Mouse (Mus musculus): ENCODE data around the gene Cacul1. TPM values are rescaled to one million over a fixed set of nuclear protein-coding genes. Genes with fewer than 3 reads are reported as not detected.

The Cacul1 gene
- total and polyA plus RNA-seq, 3 experiments, result 48.6 to 113 (median 53.5) TPM

DNA sequence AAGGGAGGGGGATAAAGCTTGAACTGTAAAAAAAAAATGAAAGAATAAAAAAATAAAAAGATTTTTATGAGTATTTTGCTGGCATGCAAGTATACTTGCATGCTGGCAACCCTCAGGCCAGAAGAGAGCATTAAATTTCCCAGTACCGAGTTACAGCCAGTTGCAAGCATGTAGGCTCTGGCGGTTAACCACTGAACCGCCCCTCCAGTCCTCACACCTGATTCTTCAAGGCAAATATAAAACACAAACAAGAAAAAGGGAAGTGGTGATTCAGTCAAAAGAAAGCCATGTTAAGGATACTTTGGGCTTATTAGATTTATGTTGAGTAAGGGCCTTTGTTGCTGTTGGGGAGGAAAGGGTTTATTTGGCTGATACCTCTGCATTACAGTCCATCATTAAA lies 60.7 kb downstream of the Cacul1 start:
- H3K27ac ChIP-seq (ENCODE audit: control insufficient read depth, low read depth, low read length), result no peak overlapping the region
- H3K4me1 ChIP-seq (ENCODE audit: control insufficient read depth in 1 of 2, insufficient read depth in 2 of 2, low read length in 2 of 2), result peaks cover 0 to 4% of the 10 kb centered on the region in 2 experiments; a peak in 2 of 4 replicates
- H3K9ac ChIP-seq (ENCODE audit: control insufficient read depth, low read depth, low read length, poor library complexity, severe bottlenecking), result no peak overlapping the region
- H3K36me3 ChIP-seq (ENCODE audit: control insufficient read depth in 1 of 2, insufficient read depth in 2 of 2, low read length in 2 of 2), result peaks cover 3% of the 10 kb centered on the region in 2 experiments; a peak in 3 of 4 replicates
- DNase-seq (ENCODE audit: low read depth, low spot score), result peak; percentile 76
- no peaks in the 10 kb centered on the region for H3K27me3 ChIP-seq (ENCODE audit: control insufficient read depth in 1 of 2, insufficient read depth in 2 of 2, low read length in 2 of 2)
- no peaks in the 10 kb centered on the region for H3K79me2 ChIP-seq (ENCODE audit: control insufficient read depth, insufficient read depth, low read length, poor library complexity)
- no peaks in the 10 kb centered on the region for H3K9me3 ChIP-seq (replicated peaks; ENCODE audit: insufficient read depth, low read length)
- TF ChIP-seq ETS1 (IDR thresholded peaks at IDR 0.05; ENCODE audit: low read depth, low read length) (peak; percentile 49; the same call in 1 of the 2 replicates), MAX (IDR thresholded peaks at IDR 0.05; ENCODE audit: low read length) (no peak), MAZ (IDR thresholded peaks at IDR 0.05; ENCODE audit: low read depth, low read length) (no peak), EP300 (IDR thresholded peaks at IDR 0.05; ENCODE audit: low read depth in 1 of 2, low read length in 2 of 2) (peak in 1 of 2 experiments; percentile 9; a peak in 1 of 4 replicates)
- H3K4me3 ChIP-seq (ENCODE audit: control insufficient read depth in 1 of 2, insufficient read depth in 1 of 2, low read depth in 2 of 2, low read length in 2 of 2), result no peak overlapping the region

DNA sequence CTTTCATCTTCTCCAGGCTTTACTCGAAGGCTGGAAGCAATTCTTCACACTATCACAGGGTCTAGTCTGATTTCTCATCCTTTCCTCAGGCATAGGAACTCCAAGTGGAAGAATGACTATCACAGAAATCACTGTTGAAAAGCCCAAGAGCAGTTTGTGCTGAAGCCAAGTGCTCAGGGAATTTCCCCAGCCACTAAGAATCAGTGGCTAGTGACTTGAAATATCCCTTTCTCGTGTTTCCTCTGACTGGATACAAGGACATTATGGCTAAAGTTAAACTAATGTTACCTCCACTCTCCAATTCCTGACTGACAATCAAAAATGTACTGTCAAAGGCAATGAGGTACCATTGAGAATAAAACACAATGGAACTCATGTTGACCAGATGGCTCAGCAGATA lies 65.8 kb downstream of the Cacul1 start:
- no peaks in the 10 kb centered on the region for H3K9me3 ChIP-seq (replicated peaks; ENCODE audit: insufficient read depth, low read length)
- no peak for TF ChIP-seq BHLHE40 (IDR thresholded peaks at IDR 0.05; ENCODE audit: borderline replicate concordance, low read depth, low read length)
- DNase-seq (ENCODE audit: low read depth, low spot score), result no peak
- H3K9ac ChIP-seq (ENCODE audit: control insufficient read depth, low read depth, low read length, poor library complexity, severe bottlenecking), result no peak overlapping the region
- no peak overlapping the region for H3K4me3 ChIP-seq (ENCODE audit: control insufficient read depth in 1 of 2, insufficient read depth in 1 of 2, low read depth in 2 of 2, low read length in 2 of 2)
- H3K36me3 ChIP-seq (ENCODE audit: control insufficient read depth in 1 of 2, insufficient read depth in 2 of 2, low read length in 2 of 2), result peaks cover 0 to under 1% of the 10 kb centered on the region in 2 experiments; a peak in 2 of 4 replicates
- H3K27me3 ChIP-seq (ENCODE audit: control insufficient read depth in 1 of 2, insufficient read depth in 2 of 2, low read length in 2 of 2), result peaks cover 0 to 1% of the 10 kb centered on the region in 2 experiments; a peak in 1 of 4 replicates
- H3K79me2 ChIP-seq (ENCODE audit: control insufficient read depth, insufficient read depth, low read length, poor library complexity), result no peaks in the 10 kb centered on the region
- no peaks in the 10 kb centered on the region; a peak in 1 of 4 replicates for H3K4me1 ChIP-seq (ENCODE audit: control insufficient read depth in 1 of 2, insufficient read depth in 2 of 2, low read length in 2 of 2)
- no peak overlapping the region for H3K27ac ChIP-seq (ENCODE audit: control insufficient read depth, low read depth, low read length)

DNA sequence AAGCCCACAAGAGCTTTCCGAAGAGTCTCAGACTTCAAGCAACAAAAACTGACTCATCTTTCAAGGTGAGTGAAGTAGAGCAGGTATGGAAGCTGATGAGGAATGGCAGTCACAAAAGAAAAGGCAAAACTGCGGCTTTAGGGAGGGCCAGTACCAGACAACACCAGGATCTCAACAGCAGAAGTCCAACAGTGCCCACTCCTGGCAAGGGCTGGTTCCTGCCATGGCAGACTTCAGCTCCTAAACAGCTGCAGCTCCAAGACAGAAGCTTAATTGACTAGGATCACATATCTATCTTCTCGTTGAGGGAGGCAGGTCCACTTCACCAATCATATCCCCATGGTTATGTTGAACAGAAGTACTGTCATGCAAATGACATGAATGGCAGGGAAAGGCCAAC lies 67.4 kb downstream of the Cacul1 start:
- H3K9ac ChIP-seq (ENCODE audit: control insufficient read depth, low read depth, low read length, poor library complexity, severe bottlenecking), result no peak overlapping the region
- no peaks in the 10 kb centered on the region for H3K79me2 ChIP-seq (ENCODE audit: control insufficient read depth, insufficient read depth, low read length, poor library complexity)
- no peaks in the 10 kb centered on the region for H3K4me1 ChIP-seq (ENCODE audit: control insufficient read depth in 1 of 2, insufficient read depth in 2 of 2, low read length in 2 of 2)
- no peak overlapping the region for H3K4me3 ChIP-seq (ENCODE audit: control insufficient read depth in 1 of 2, insufficient read depth in 1 of 2, low read depth in 2 of 2, low read length in 2 of 2)
- TF ChIP-seq RAD21 (IDR thresholded peaks at IDR 0.05; ENCODE audit: low read depth, low read length) (peak; percentile 9), TAL1 (IDR thresholded peaks at IDR 0.05; ENCODE audit: low read length) (no peak)
- no peak for DNase-seq (ENCODE audit: low read depth, low spot score)
- H3K36me3 ChIP-seq (ENCODE audit: control insufficient read depth in 1 of 2, insufficient read depth in 2 of 2, low read length in 2 of 2), result no peaks in the 10 kb centered on the region
- H3K27me3 ChIP-seq (ENCODE audit: control insufficient read depth in 1 of 2, insufficient read depth in 2 of 2, low read length in 2 of 2), result peaks cover 0 to 1% of the 10 kb centered on the region in 2 experiments; a peak in 1 of 4 replicates
- no peak overlapping the region for H3K27ac ChIP-seq (ENCODE audit: control insufficient read depth, low read depth, low read length)
- no peaks in the 10 kb centered on the region for H3K9me3 ChIP-seq (replicated peaks; ENCODE audit: insufficient read depth, low read length)

DNA sequence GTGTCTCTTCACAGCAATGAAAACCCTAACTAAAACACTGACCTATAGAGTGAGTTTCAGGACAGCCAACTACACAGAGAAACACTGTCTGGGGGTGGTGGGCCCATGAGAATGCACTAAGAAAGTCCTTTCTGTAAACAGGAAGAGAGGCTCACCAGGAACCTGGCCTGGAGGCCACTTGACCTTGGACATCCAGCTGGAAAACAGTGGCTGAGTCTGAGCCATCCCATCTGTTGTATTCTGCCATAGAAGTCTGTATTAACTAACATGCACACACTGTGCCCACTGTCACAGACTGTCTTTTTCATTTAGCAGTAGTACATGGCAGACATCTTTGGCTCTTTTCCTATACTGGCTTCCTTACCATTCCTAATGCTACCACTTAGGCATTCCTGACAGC lies 80.6 kb downstream of the Cacul1 start:
- Histone ChIP-seq H3K4me3 (ENCODE audit: control insufficient read depth in 1 of 2, insufficient read depth in 1 of 2, low read depth in 2 of 2, low read length in 2 of 2) (no peak overlapping the region), H3K9ac (ENCODE audit: control insufficient read depth, low read depth, low read length, poor library complexity, severe bottlenecking) (no peak overlapping the region), H3K27me3 (ENCODE audit: control insufficient read depth in 1 of 2, insufficient read depth in 2 of 2, low read length in 2 of 2) (peaks cover 0 to 3% of the 10 kb centered on the region in 2 experiments; a peak in 3 of 4 replicates), H3K79me2 (ENCODE audit: control insufficient read depth, insufficient read depth, low read length, poor library complexity) (no peaks in the 10 kb centered on the region), H3K9me3 (replicated peaks; ENCODE audit: insufficient read depth, low read length) (no peaks in the 10 kb centered on the region), H3K4me1 (ENCODE audit: control insufficient read depth in 1 of 2, insufficient read depth in 2 of 2, low read length in 2 of 2) (no peaks in the 10 kb centered on the region), H3K36me3 (ENCODE audit: control insufficient read depth in 1 of 2, insufficient read depth in 2 of 2, low read length in 2 of 2) (no peaks in the 10 kb centered on the region), H3K27ac (ENCODE audit: control insufficient read depth, low read depth, low read length) (no peak overlapping the region)
- no peak for DNase-seq (ENCODE audit: low read depth, low spot score)
- TF ChIP-seq USF2 (IDR thresholded peaks at IDR 0.05; ENCODE audit: borderline replicate concordance in 1 of 2, insufficient read depth in 1 of 2, low read depth in 1 of 2, low read length in 2 of 2) (no peak), RAD21 (IDR thresholded peaks at IDR 0.05; ENCODE audit: low read depth, low read length) (no peak), MYC (IDR thresholded peaks at IDR 0.05; ENCODE audit: low read depth, low read length) (no peak), ELF1 (IDR thresholded peaks at IDR 0.05; ENCODE audit: low read depth, low read length) (no peak), UBTF (IDR thresholded peaks at IDR 0.05; ENCODE audit: borderline replicate concordance, insufficient read depth, low read depth, low read length) (no peak)

Measured in MEL (cell line).